Mouse (Mus musculus): Measurements from ENCODE around the gene Pnma1. TPM values are rescaled to one million over a fixed set of nuclear protein-coding genes. Genes with fewer than 3 reads are reported as not detected.

Pnma1 gene
- total RNA-seq (2021): 10 to 100 TPM; 11.0 to 11.1 TPM

DNA sequence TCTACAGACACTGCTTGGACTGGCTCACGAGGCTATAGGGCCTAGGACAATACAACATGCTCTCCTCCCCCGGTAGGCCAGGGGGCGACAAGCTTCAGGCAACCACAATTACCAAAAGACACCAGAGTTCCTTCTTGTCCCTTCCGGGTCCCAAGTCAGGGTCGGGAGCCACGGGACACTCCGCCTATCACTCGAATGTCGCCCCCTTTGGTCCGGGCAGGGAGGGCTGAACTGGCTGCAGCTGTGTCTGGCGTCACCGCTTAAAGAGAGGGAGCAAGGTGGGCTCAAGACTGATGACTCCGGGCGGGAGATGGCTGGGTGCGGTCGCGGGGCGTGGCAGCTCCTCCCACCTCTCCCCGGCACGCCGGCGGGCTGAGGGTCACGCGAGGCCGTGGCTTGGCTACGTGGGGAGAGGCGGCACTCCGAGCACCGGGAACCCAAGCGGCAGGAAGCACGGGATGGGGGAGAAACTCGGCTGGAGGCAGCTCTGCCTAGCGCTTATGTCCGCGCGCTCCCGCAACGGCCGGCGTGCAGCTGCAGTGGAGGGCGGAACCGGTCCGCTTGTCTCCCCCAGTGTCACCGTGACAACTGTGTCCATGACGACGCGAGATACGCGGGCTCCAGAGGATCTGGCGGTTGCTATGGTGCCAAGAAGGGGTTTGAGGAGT, at the start of gene Pnma1:
Pnma1 (minus strand) TSS at position 536 of the 668 bp plus-strand sequence.
- intact Hi-C loops (cut with DNase I): no loop called here
- peak; percentile 88 for DNase-seq

GRCm38 (mm10) chr12:84195195-84195594, 46.9 kb upstream of the Pnma1 start:
- no peak for DNase-seq
- intact Hi-C loops (cut with DNase I): no loop called here

GRCm38 (mm10) chr12:84194400-84195109, 46.3 kb upstream of the Pnma1 start:
- no peak for DNase-seq
- intact Hi-C loops (cut with DNase I): no loop called here

- intact Hi-C loops (cut with DNase I): no loop called here
- peak; percentile 91 for DNase-seq
Observed at GRCm38 (mm10) chr12:84193642-84194399, 45.5 kb upstream of the Pnma1 start.

DNA sequence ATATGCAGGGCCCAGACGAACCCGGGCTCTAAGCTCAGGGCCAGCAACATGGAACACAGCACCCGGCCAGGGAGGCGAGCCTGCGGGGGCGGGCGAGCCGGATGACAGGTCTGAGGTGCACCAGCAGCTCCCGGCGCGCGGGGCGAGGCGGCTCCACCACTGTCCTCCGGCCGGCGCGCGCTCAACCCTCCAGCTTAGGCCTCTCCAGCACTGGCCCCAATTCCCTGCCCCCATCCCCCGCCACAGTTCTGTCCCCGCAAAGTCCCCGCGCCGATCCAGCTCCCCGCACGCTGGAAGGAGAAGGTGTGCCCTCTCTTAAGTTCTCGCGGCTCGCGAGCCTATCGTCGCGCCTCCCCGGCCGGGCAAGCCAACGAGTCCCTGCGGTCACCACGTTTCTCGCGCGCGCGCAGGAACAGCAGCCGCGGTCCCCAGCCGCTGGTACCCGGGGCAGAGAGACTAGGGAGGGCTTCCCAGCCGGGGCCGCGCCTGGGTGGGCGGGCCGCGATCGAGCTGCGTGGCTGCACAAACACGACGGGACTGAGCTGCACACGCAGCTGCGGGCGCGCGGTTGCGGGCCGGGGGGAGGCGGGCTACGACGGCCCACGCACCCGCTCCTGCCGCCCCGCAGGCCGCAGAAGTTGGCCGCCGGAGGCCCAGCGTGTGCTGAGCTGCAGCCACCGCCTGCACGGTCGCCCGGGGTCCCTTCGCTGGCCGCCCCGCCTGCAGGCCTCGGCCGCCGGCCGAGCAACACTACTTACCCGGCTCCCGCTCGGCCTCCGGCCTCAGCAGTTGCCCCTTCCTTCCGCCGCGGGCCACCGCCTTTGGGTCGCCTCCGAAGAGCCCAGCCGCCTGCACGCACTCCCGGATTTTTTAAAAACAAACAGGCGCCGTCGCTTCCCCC, 44.7 kb upstream of the Pnma1 start:
- peak; percentile 73 for DNase-seq
- intact Hi-C loops (cut with DNase I): no loop called here

GRCm38 (mm10) chr12:84192280-84192679, 44.0 kb upstream of the Pnma1 start:
- intact Hi-C loops (cut with DNase I): no loop called here

GRCm38 (mm10) chr12:84191770-84192169, 43.5 kb upstream of the Pnma1 start:
- no peak for DNase-seq
- intact Hi-C loops (cut with DNase I): no loop called here

More at GRCm38 (mm10) chr12:84192280-84192679, 44.0 kb upstream of the Pnma1 start:
- no peak for DNase-seq

DNA sequence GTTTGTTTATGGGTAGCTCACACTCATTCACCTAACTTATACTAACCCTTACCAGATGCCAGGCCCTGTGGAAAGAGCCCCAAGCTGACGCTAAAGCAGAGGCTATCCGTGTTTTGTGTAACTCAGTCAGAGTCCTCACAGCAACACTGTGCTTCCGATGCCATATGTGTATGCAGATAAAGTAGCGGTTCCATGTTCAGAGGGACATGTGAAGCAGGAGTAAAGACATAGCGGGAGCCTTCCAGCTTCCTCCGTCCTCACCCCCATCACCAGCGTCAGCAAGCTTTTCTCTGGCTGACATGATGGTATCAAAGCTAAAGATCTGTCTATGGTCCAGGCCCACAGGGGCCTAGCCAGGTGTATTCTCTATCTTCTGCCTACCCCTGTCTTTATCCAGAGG, 42.9 kb upstream of the Pnma1 start:
- intact Hi-C loops (cut with DNase I): no loop called here

DNA sequence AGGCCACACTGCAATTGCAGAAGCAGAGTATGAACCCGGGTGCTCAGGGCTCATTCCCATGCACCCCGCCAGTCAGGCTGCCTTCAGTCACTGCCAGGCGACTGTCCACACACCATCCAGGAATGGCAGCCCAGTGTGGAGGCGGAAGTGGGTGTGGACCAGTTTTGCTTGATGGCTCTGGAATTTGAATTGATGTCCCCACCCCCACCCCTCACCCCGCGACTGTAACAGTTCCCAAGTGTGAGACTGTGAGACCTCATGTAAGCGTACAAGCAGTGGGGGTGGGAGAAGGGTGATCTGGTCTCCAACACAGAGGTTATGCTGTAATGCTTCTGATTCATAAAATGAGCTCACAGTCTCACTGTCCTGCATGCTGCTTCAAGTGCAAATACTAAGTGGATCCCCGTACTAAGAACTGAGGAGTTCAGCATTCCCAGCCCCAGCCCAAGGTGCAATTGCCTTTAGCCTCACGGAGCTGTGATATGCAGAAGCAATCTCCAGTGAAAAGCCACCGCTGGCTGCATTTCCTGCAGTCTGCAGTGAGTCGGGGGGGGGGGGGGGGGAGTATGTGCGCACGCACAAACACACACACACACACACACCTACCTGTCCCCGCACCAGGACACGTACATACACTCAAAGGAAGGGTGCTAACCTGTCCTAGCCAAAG, 42.0 kb upstream of the Pnma1 start:
- intact Hi-C loops (cut with DNase I): no loop called here
- DNase-seq: no peak

More for the DNA sequence above, 42.9 kb upstream of the Pnma1 start:
- DNase-seq: no peak

- DNase-seq: no peak
- intact Hi-C loops (cut with DNase I): no loop called here
Observed at GRCm38 (mm10) chr12:84188881-84189444, 40.7 kb upstream of the Pnma1 start.

GRCm38 (mm10) chr12:84187752-84188601, 39.7 kb upstream of the Pnma1 start:
- DNase-seq: peak; percentile 41
- intact Hi-C loops (cut with DNase I): no loop called here

DNA sequence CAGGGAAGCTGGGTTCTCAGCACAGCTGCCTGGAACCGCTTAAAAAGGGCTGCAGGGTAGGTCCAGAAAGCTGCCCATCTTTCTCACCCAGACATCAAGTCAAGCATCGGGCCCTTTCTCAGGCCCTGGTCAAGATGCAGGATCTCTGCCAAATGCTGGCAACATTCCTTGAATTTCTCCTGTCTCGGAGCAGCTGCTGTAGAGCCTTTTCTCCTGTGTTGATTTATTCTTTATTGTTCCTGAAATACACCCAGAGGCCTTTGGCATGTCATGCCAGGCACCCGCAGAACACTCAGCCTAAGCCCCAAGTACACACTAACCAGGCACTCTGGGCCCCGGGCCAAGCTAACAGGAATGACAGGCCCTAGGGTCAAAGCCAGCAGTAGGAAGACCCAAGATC, 38.7 kb upstream of the Pnma1 start:
- DNase-seq: peak; percentile 68
- intact Hi-C loops (cut with DNase I): no loop called here

- intact Hi-C loops (cut with DNase I): no loop called here
- DNase-seq: no peak
Observed at GRCm38 (mm10) chr12:84186536-84186935, 38.2 kb upstream of the Pnma1 start.

GRCm38 (mm10) chr12:84185547-84185946, 37.3 kb upstream of the Pnma1 start:
- no peak for DNase-seq
- intact Hi-C loops (cut with DNase I): no loop called here

DNA sequence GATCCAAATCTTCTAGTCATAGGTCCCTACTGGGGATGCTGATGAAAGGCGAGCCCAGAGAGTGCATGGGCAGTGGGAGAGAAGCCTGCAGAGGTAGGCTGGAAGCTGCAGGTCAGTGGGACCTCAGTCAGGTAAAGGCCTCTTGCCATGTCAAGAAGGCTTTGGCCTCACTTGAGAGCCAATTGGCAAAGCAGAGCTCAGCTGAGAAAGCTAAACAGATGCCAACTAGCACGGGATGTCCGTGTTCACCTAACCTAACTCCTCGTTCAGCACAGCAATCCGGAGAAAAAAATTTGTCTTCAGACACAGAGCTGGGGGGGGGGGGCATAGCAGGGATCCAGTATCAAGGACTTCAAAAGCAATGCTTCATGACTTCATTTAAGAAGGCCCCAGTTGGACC, 36.7 kb upstream of the Pnma1 start:
- intact Hi-C loops (cut with DNase I): no loop called here
- DNase-seq: no peak

DNA sequence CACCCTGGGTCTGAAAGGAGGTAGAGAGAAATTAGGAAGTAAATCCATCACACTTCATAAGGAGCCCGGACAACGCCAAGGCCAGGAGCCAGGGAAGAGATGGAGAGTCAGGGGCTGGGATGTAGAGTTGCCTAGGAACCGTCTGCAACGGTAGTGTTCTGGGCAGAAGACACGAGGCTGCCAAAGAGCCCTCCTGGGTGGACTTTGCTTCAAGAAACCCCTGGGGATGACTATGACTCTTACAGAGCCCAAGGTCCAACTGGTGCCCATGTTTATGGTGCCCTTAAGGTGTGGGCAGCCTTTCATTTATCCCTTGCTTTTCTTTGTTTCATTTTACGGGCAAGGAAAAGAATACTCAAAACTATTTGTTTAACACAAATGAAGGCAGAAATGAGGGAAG, 33.7 kb upstream of the Pnma1 start:
- intact Hi-C loops (cut with DNase I): no loop called here
- DNase-seq: no peak

GRCm38 (mm10) chr12:84180701-84181435, 32.6 kb upstream of the Pnma1 start:
- DNase-seq: peak; percentile 70
- intact Hi-C loops (cut with DNase I): no loop called here

DNA sequence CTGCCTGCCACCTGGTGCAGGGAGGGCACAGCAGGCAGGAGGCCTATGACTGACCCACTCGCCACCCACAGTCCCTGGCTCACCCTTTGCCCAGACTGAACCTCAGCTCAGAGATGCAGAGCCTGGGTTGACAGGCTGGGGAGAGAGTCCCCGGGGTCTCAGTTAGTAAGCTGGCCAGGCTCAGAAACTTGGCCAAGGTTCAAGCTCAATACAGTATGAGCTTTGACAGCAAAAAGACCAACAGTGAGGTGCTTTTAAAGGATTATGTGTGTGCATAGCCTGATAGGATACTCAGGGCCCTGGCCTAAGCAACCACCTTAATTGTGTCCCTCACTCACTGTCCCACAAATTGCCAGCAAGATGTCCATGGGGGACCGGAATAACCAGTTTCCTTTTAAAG, 31.8 kb upstream of the Pnma1 start:
- intact Hi-C loops (cut with DNase I): no loop called here
- DNase-seq: no peak

Measured in left cerebral cortex, postnatal 4 days (tissue).